In the genomic region with DNA sequence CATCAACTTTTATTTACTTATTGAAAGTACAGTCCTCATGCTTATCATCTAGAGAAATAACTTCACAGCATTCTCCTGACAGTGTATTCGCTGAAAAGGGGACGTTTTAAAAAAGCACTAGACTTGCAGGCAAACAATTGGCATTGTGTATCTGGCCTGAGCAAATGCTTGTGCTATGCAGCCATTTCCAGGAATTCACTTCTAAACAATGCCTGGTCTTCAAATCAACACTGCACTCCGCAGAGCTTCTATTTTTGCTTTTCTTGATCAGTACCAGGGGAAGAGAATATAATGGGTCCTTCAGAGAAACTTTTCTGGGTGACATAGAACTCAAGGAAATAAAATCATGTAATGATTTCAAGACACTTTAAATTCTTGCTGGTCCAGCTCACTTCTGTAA, we compare ENCODE assay signal across 25 mouse cellular contexts.
A peak's percentile ranks its signal among the peaks of the same experiment; 100 is the strongest.
DNase-seq lines count a peak whose midpoint lies in the region; ATAC-seq and TF ChIP-seq lines count a peak whose summit lies in the region.
"Had no signal": no experiment of that assay in that cellular context is flagged by ENCODE, and none has a peak within 500 bp of the region (broad histone marks: within the 10 kb centered on the region; RNA-seq: fewer than 3 reads in every experiment).

No protein-coding gene starts in this region.

- 32% methylated on average over 3 of the region's 3 CpGs for WGBS in heart, embryonic 13.5 days
- WGBS in heart, embryonic 10.5 days: 45% methylated on average over 3 of the region's 3 CpGs
- 42% methylated on average over 3 of the region's 3 CpGs for WGBS in lung, embryonic 14.5 days
- WGBS in lung, adult 2 months: 16% methylated on average over 3 of the region's 3 CpGs

- ATAC-seq in heart, embryonic 13.5 days (ENCODE audit: extremely low read depth, insufficient number of reproducible peaks, low FRiP score, low TSS enrichment): no peak
- ATAC-seq in lung, embryonic 14.5 days (ENCODE audit: insufficient read depth): no peak
- ATAC-seq: activated CD4-positive, CD25-positive, alpha-beta regulatory T cell, adult 4 months; forebrain, embryonic 14.5 days; intestine, postnatal 0 days; midbrain, embryonic 13.5 days had no signal

- H3K9me3 ChIP-seq in heart, embryonic 13.5 days: no peaks in the 10 kb centered on the region
- H3K9me3 ChIP-seq in heart, embryonic 10.5 days: no peaks in the 10 kb centered on the region
- no peaks in the 10 kb centered on the region for H3K9me3 ChIP-seq in lung, embryonic 14.5 days (ENCODE audit: low read depth, low read length)
- H3K9me3 ChIP-seq: limb, embryonic 12.5 days; liver, embryonic 15.5 days; midbrain, embryonic 13.5 days had no signal

- no peaks in the 10 kb centered on the region for H3K36me3 ChIP-seq in heart, embryonic 13.5 days
- no peaks in the 10 kb centered on the region for H3K36me3 ChIP-seq in heart, embryonic 10.5 days
- H3K36me3 ChIP-seq in lung, embryonic 14.5 days (ENCODE audit: insufficient read depth): no peaks in the 10 kb centered on the region
- H3K36me3 ChIP-seq: limb, embryonic 12.5 days; liver, embryonic 15.5 days; midbrain, embryonic 13.5 days had no signal

- TF ChIP-seq POLR2A in lung, adult 2 months (IDR thresholded peaks at IDR 0.05; ENCODE audit: borderline replicate concordance, extremely low read depth, low read depth, low read length): no peak

- DNase-seq in heart, embryonic 10.5 days (ENCODE audit: low spot score): no peak
- DNase-seq in lung, embryonic 14.5 days: peak; percentile 20
- DNase-seq in lung, adult 2 months: no peak
- peak; percentile 26 for DNase-seq in lung, postnatal 10 days
- no peak for DNase-seq in left cerebral cortex, adult 18-20 months (ENCODE audit: low spot score in 2 of 2)
- DNase-seq in c-Kit-positive CD71-positive TER-119-positive erythroid progenitor cells, embryonic 14.5 days (ENCODE audit: low spot score): no peak
- DNase-seq: adrenal gland, adult 2 months; adrenal gland, postnatal 36 days; cerebellum, adult 8-10 months; cerebellum, postnatal 25 days; gastrocnemius, postnatal 14 days; kidney, adult 9 months; kidney, postnatal 10 days; layer of hippocampus, postnatal 36 days; thymus, adult 2 months; thymus, postnatal 36 days had no signal

- no peaks in the 10 kb centered on the region for H3K27me3 ChIP-seq in heart, embryonic 13.5 days (replicated peaks)
- no peaks in the 10 kb centered on the region for H3K27me3 ChIP-seq in heart, embryonic 10.5 days (ENCODE audit: insufficient read depth, poor library complexity, severe bottlenecking)
- H3K27me3 ChIP-seq in lung, embryonic 14.5 days (ENCODE audit: insufficient read depth, low read length): no peaks in the 10 kb centered on the region
- H3K27me3 ChIP-seq: limb, embryonic 12.5 days; liver, embryonic 15.5 days; midbrain, embryonic 13.5 days had no signal

- H3K4me1 ChIP-seq in heart, embryonic 13.5 days: no peaks in the 10 kb centered on the region
- H3K4me1 ChIP-seq in heart, embryonic 10.5 days: no peaks in the 10 kb centered on the region
- H3K4me1 ChIP-seq in lung, embryonic 14.5 days (ENCODE audit: insufficient read depth): no peaks in the 10 kb centered on the region
- H3K4me1 ChIP-seq in lung, adult 2 months (ENCODE audit: control insufficient read depth, insufficient read depth, low read length): no peaks in the 10 kb centered on the region
- H3K4me1 ChIP-seq: limb, embryonic 12.5 days; liver, embryonic 15.5 days; midbrain, embryonic 13.5 days had no signal

- H3K4me3 ChIP-seq in heart, embryonic 13.5 days: no peak overlapping the region
- no peak overlapping the region for H3K4me3 ChIP-seq in heart, embryonic 10.5 days
- H3K4me3 ChIP-seq in lung, embryonic 14.5 days (ENCODE audit: low read depth, low read length): no peak overlapping the region
- no peak overlapping the region for H3K4me3 ChIP-seq in lung, adult 2 months (replicated peaks; ENCODE audit: extremely low read depth, low read depth, low read length)
- H3K4me3 ChIP-seq: limb, embryonic 12.5 days; liver, embryonic 15.5 days; midbrain, embryonic 13.5 days had no signal

- no peak overlapping the region for H3K9ac ChIP-seq in heart, embryonic 13.5 days
- H3K9ac ChIP-seq in lung, embryonic 14.5 days: no peak overlapping the region
- H3K9ac ChIP-seq: hindbrain, embryonic 14.5 days; limb, embryonic 12.5 days; liver, embryonic 15.5 days; midbrain, embryonic 13.5 days had no signal

- no peak overlapping the region for H3K4me2 ChIP-seq in heart, embryonic 13.5 days
- H3K4me2 ChIP-seq in lung, embryonic 14.5 days: no peak overlapping the region
- H3K4me2 ChIP-seq: hindbrain, embryonic 14.5 days; limb, embryonic 12.5 days; liver, embryonic 15.5 days; midbrain, embryonic 13.5 days had no signal

- 0 out of 2 replicates have a peak overlapping the region, but pooled peaks have one; percentile 21 for H3K27ac ChIP-seq in heart, embryonic 13.5 days (replicated peaks)
- H3K27ac ChIP-seq in heart, embryonic 10.5 days: no peak overlapping the region
- H3K27ac ChIP-seq in lung, embryonic 14.5 days (ENCODE audit: low read depth): no peak overlapping the region
- H3K27ac ChIP-seq: hindbrain, embryonic 14.5 days; limb, embryonic 12.5 days; liver, embryonic 15.5 days; macrophage; midbrain, embryonic 13.5 days had no signal

- TF ChIP-seq CTCF in lung, embryonic 14.5 days (IDR thresholded peaks at IDR 0.05; ENCODE audit: low read depth): no peak
- TF ChIP-seq CTCF in lung, adult 2 months (IDR thresholded peaks at IDR 0.05; ENCODE audit: insufficient read depth, low read length): no peak

Comparison
In these comparisons a context has a peak if more than half of its experiments do, and no peak if none do; other contexts are left out.
1. DNase-seq: peak in lung, embryonic 14.5 days (single experiment) and lung, postnatal 10 days (single experiment); none in heart, embryonic 10.5 days (single experiment), lung, adult 2 months (single experiment), left cerebral cortex, adult 18-20 months (0 of 2) and c-Kit-positive CD71-positive TER-119-positive erythroid progenitor cells, embryonic 14.5 days (single experiment).